Mouse (Mus musculus): Measurements from ENCODE around the gene Cstf2t. TPM values are rescaled to one million over a fixed set of nuclear protein-coding genes. Genes with fewer than 3 reads are reported as not detected.

Gene Cstf2t
- 44.3 TPM for polyA plus RNA-seq (2014; fragmentation: Illumina TruSeq; extraction: RNeasy Lipid Tissue Mini Kit (QIAGEN cat#74804); ENCODE audit: low read depth, low replicate concordance)

DNA sequence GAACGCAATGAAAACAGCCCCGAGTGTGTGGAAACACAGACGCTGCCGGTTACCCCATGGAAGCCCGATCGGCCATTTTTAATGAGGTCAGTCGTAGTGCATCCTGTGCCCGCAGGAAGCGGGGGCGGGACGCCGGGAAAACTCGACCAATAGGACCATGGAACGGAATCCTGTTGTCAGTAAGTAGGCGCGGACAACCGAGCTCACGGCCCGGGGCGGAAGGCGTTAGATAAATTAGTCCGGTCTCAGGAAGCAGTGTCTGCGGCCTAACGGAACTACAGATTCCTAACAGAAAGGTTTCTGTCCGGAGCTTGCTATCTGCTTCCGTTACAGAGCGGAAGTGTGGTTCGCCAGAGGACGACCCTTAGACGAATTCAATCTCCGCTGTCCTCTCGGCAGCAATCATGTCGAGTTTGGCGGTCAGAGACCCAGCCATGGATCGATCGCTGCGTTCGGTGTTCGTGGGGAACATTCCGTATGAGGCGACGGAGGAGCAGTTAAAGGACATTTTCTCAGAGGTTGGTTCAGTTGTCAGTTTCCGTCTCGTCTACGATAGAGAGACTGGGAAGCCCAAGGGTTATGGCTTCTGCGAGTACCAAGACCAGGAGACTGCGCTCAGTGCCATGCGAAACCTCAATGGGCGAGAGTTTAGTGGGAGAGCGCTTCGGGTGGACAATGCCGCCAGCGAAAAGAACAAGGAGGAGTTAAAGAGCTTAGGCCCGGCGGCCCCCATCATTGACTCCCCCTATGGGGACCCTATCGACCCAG lies at the start of gene Cstf2t:
Cstf2t (plus strand) TSS at position 176 of the 768 bp plus-strand sequence.

Measured in kidney, adult 10 weeks (tissue).